Mouse (Mus musculus) heart, adult 2 months (tissue): ENCODE measurements around the gene Dhx16.

Experiments used
- CTCF ChIP-seq: fragments of 200-600 bp; IDR thresholded peaks from 2 replicates; pipeline ENCODE4 v1.8.1; 2022; ENCODE audit warnings: antibody characterized with exemption, mild to moderate bottlenecking, moderate library complexity
- EP300 ChIP-seq: fragments of 200-500 bp; IDR thresholded peaks from 2 replicates; pipeline ENCODE4 v1.6.1; 2011; ENCODE audit warnings: low read depth, low read length, control low read depth; ENCODE audit not compliant: insufficient read depth
- POLR2A ChIP-seq: fragments of 200-500 bp; IDR thresholded peaks from 2 replicates; pipeline ENCODE4 v1.6.1; 2011; ENCODE audit warnings: mild to moderate bottlenecking, low read depth, low read length, control low read depth; ENCODE audit not compliant: insufficient read depth

- TF ChIP-seq EP300 (0 out of 2 replicates have a peak, but pooled peaks have one; percentile 40), CTCF (no peak), POLR2A (peak; percentile 77)
These were observed 38.0 kb downstream of the Dhx16 start for GRCm38 (mm10) chr17:35917463-35918251.
